Mouse (Mus musculus) liver, postnatal 0 days (tissue): ENCODE measurements around the gene Tiam1. TPM values are rescaled to one million over a fixed set of nuclear protein-coding genes. Genes with fewer than 3 reads are reported as not detected.

Source experiments
- ATAC-seq: fragments of 200-750 bp; cut with Nextera tagmentation; 2 replicates; pipeline ENCODE4 v1.8.0; 2017; ENCODE audit warnings: mild to moderate bottlenecking, moderate library complexity
- DNase-seq: peaks from one replicate; pipeline ENCODE4 v3.0.0-alpha.2; 2016
- H3K27ac ChIP-seq: fragments of 300-500 bp; sonication (generic); 2 replicates; pipeline ENCODE4 v1.5.1; 2014; ENCODE audit warnings: antibody characterized with exemption, moderate library complexity, mild to moderate bottlenecking, low read depth
- H3K27me3 ChIP-seq: fragments of 300-500 bp; sonication (generic); 2 replicates; pipeline ENCODE4 v1.6.1; 2014; ENCODE audit warnings: low read length, control low read depth, mixed read lengths; ENCODE audit not compliant: insufficient read depth
- H3K36me3 ChIP-seq: fragments of 300-500 bp; sonication (generic); replicated peaks from 2 replicates; pipeline ENCODE4 v1.6.1; 2014; ENCODE audit warnings: mild to moderate bottlenecking, control low read depth, low read length, moderate library complexity, mixed read lengths; ENCODE audit not compliant: insufficient read depth
- H3K4me1 ChIP-seq: fragments of 300-500 bp; sonication (generic); 2 replicates; pipeline ENCODE4 v1.6.1; 2014; ENCODE audit warnings: antibody characterized with exemption, mild to moderate bottlenecking, control low read depth; ENCODE audit not compliant: insufficient read depth
- H3K4me2 ChIP-seq: fragments of 300-500 bp; sonication (generic); 2 replicates; pipeline ENCODE4 v1.6.1; 2014; ENCODE audit warnings: low read depth, mild to moderate bottlenecking, low read length, moderate library complexity, mixed read lengths
- H3K4me3 ChIP-seq: fragments of 300-500 bp; sonication (generic); 2 replicates; pipeline ENCODE4 v1.5.1; 2014; ENCODE audit warnings: low read depth, low read length
- H3K9ac ChIP-seq: fragments of 300-500 bp; sonication (generic); replicated peaks from 2 replicates; pipeline ENCODE4 v1.6.1; 2014; ENCODE audit warnings: mild to moderate bottlenecking, moderate library complexity
- H3K9me3 ChIP-seq: fragments of 300-500 bp; sonication (generic); 2 replicates; pipeline ENCODE4 v1.6.1; 2016; ENCODE audit warnings: mild to moderate bottlenecking, control low read depth, low read length, mixed read lengths
- CTCF ChIP-seq: sonication (generic); IDR thresholded peaks from 2 replicates; pipeline ENCODE4 v1.5.1; 2016; ENCODE audit warnings: antibody characterized with exemption, low read depth
- EP300 ChIP-seq: IDR thresholded peaks from 2 replicates; pipeline ENCODE4 v1.6.1; 2016; ENCODE audit warnings: antibody characterized with exemption, low read depth, mild to moderate bottlenecking
- WGBS: fragments of 180-500 bp; shearing (Covaris S2); extraction: QIAGEN DNeasy Blood & Tissue Kit; methylation state at CpG from one replicate; pipeline ENCODE4 v1.1.7; 2014; ENCODE audit not compliant: insufficient replicate concordance; 5-methylcytosine and 5-hydroxymethylcytosine counted together
- polyA plus RNA-seq: library from polyadenylated mRNA; unstranded; fragments of >200 nt; fragmentation: Nextera tagmentation; extraction: Ambion mirVana; gene quantifications from 2 replicates; pipeline ENCODE4 v1.2.1, GENCODE M21; 2015

Tiam1 gene
- polyA plus RNA-seq, 1 experiment from 2014 or later: 3.2 TPM

GRCm38 (mm10) chr16:89816506-89817172 is 326.9 kb downstream of the Tiam1 start:
- Histone ChIP-seq H3K4me2 (no peak overlapping the region; the same call in 1 of the 2 replicates), H3K4me1 (peaks cover 11% of the 10 kb centered on the region), H3K27me3 (peaks cover 13% of the 10 kb centered on the region; the same call in 1 of the 2 replicates), H3K9me3 (no peaks in the 10 kb centered on the region), H3K27ac (no peak overlapping the region), H3K4me3 (no peak overlapping the region), H3K9ac (no peak overlapping the region), H3K36me3 (no peaks in the 10 kb centered on the region)
- no peak for TF ChIP-seq EP300
- ATAC-seq (peak; percentile 33), DNase-seq (no peak)
- WGBS: 32% methylated on average over 13 of the region's 13 CpGs

GRCm38 (mm10) chr16:89813536-89813935 is 330.0 kb downstream of the Tiam1 start:
- no peak overlapping the region for H3K4me2 ChIP-seq
- ATAC-seq: no peak
- H3K27ac ChIP-seq: no peak overlapping the region
- 85% methylated on average over 9 of the region's 9 CpGs for WGBS
- H3K9me3 ChIP-seq: no peaks in the 10 kb centered on the region
- no peak overlapping the region for H3K9ac ChIP-seq
- H3K4me1 ChIP-seq: peaks cover 11% of the 10 kb centered on the region
- H3K4me3 ChIP-seq: no peak overlapping the region
- peaks cover 10% of the 10 kb centered on the region; the same call in 1 of the 2 replicates for H3K27me3 ChIP-seq
- no peak for DNase-seq
- TF ChIP-seq CTCF (no peak), EP300 (no peak)
- no peaks in the 10 kb centered on the region for H3K36me3 ChIP-seq

GRCm38 (mm10) chr16:89812891-89813290 is 330.7 kb downstream of the Tiam1 start:
- Histone ChIP-seq H3K36me3 (no peaks in the 10 kb centered on the region), H3K4me2 (no peak overlapping the region), H3K9ac (no peak overlapping the region), H3K9me3 (no peaks in the 10 kb centered on the region), H3K27me3 (peaks cover 6% of the 10 kb centered on the region; the same call in 1 of the 2 replicates), H3K4me1 (peaks cover 6% of the 10 kb centered on the region), H3K4me3 (no peak overlapping the region), H3K27ac (no peak overlapping the region)
- ATAC-seq: no peak
- DNase-seq: no peak
- 71% methylated on average over 12 of the region's 12 CpGs for WGBS
- TF ChIP-seq CTCF (no peak), EP300 (no peak)

- no peaks in the 10 kb centered on the region for H3K9me3 ChIP-seq
- H3K36me3 ChIP-seq: no peaks in the 10 kb centered on the region
- H3K4me1 ChIP-seq: no peaks in the 10 kb centered on the region
- ATAC-seq (no peak), DNase-seq (no peak)
- H3K27me3 ChIP-seq: no peaks in the 10 kb centered on the region
- H3K9ac ChIP-seq: no peak overlapping the region
- WGBS: 76% methylated on average over 6 of the region's 6 CpGs
- no peak for TF ChIP-seq CTCF
- H3K4me3 ChIP-seq: no peak overlapping the region
- H3K4me2 ChIP-seq: no peak overlapping the region
- no peak overlapping the region for H3K27ac ChIP-seq
Observed at GRCm38 (mm10) chr16:89810398-89810797, 333.2 kb downstream of the Tiam1 start.

- no peak overlapping the region for H3K4me2 ChIP-seq
- no peak for TF ChIP-seq CTCF
- 0 out of 2 replicates have a peak, but pooled peaks cover 5% of the 10 kb centered on the region for H3K36me3 ChIP-seq
- no peaks in the 10 kb centered on the region for H3K9me3 ChIP-seq
- no peaks in the 10 kb centered on the region for H3K4me1 ChIP-seq
- 52% methylated on average over 13 of the region's 13 CpGs for WGBS
- DNase-seq: no peak
- H3K4me3 ChIP-seq: no peak overlapping the region
- no peaks in the 10 kb centered on the region for H3K27me3 ChIP-seq
- ATAC-seq: no peak
- no peak overlapping the region for H3K27ac ChIP-seq
- H3K9ac ChIP-seq: no peak overlapping the region
Observed at GRCm38 (mm10) chr16:89808168-89808567, 335.4 kb downstream of the Tiam1 start.

GRCm38 (mm10) chr16:89805946-89806345 is 337.6 kb downstream of the Tiam1 start:
- no peak for TF ChIP-seq EP300
- no peak for TF ChIP-seq CTCF
- H3K9ac ChIP-seq: no peak overlapping the region
- H3K4me2 ChIP-seq: no peak overlapping the region
- no peak overlapping the region for H3K27ac ChIP-seq
- WGBS: 82% methylated on average over 8 of the region's 8 CpGs
- H3K27me3 ChIP-seq: no peaks in the 10 kb centered on the region
- no peaks in the 10 kb centered on the region for H3K4me1 ChIP-seq
- ATAC-seq (no peak), DNase-seq (no peak)
- H3K36me3 ChIP-seq: 0 out of 2 replicates have a peak, but pooled peaks cover 5% of the 10 kb centered on the region
- H3K4me3 ChIP-seq: no peak overlapping the region
- no peaks in the 10 kb centered on the region for H3K9me3 ChIP-seq

- DNase-seq (no peak), ATAC-seq (no peak)
- Histone ChIP-seq H3K9me3 (no peaks in the 10 kb centered on the region), H3K27ac (no peak overlapping the region), H3K27me3 (no peaks in the 10 kb centered on the region), H3K36me3 (0 out of 2 replicates have a peak, but pooled peaks cover 5% of the 10 kb centered on the region), H3K4me3 (no peak overlapping the region), H3K4me2 (no peak overlapping the region), H3K9ac (no peak overlapping the region), H3K4me1 (no peaks in the 10 kb centered on the region)
- TF ChIP-seq CTCF (no peak), EP300 (no peak)
- WGBS: 93% methylated on average over 12 of the region's 12 CpGs
Observed at GRCm38 (mm10) chr16:89805210-89805609, 338.4 kb downstream of the Tiam1 start.
